Mouse (Mus musculus) neural tube, embryonic 13.5 days (tissue): ENCODE data around the gene Ferd3l. TPM values are rescaled to one million over a fixed set of nuclear protein-coding genes. Genes with fewer than 3 reads are reported as not detected.

Experiments used
- ATAC-seq: fragments of 200-750 bp; cut with Nextera tagmentation; 2 replicates; pipeline ENCODE4 v1.8.0; 2017; ENCODE audit warnings: low read depth, mild to moderate bottlenecking, moderate TSS enrichment, moderate library complexity
- H3K27ac ChIP-seq: fragments of 300-500 bp; sonication (generic); replicated peaks from 2 replicates; pipeline ENCODE4 v1.5.1; 2015; ENCODE audit warnings: moderate library complexity, mild to moderate bottlenecking, inconsistent platforms
- H3K27me3 ChIP-seq: fragments of 300-500 bp; sonication (generic); 2 replicates; pipeline ENCODE4 v1.6.1; 2015; ENCODE audit warnings: mild to moderate bottlenecking, inconsistent platforms
- H3K36me3 ChIP-seq: fragments of 300-500 bp; sonication (generic); 2 replicates; pipeline ENCODE4 v1.6.1; 2015; ENCODE audit warnings: mild to moderate bottlenecking, inconsistent platforms
- H3K4me1 ChIP-seq: fragments of 300-500 bp; sonication (generic); replicated peaks from 2 replicates; pipeline ENCODE4 v1.6.1; 2015; ENCODE audit warnings: inconsistent platforms
- H3K4me2 ChIP-seq: fragments of 300-500 bp; sonication (generic); 2 replicates; pipeline ENCODE4 v1.6.1; 2015; ENCODE audit warnings: inconsistent platforms, mild to moderate bottlenecking, moderate library complexity
- H3K4me3 ChIP-seq: fragments of 300-500 bp; sonication (generic); 2 replicates; pipeline ENCODE4 v1.5.1; 2015; ENCODE audit warnings: mild to moderate bottlenecking, inconsistent platforms
- H3K9ac ChIP-seq: fragments of 300-500 bp; sonication (generic); 2 replicates; pipeline ENCODE4 v1.6.1; 2015; ENCODE audit warnings: moderate library complexity, mild to moderate bottlenecking, inconsistent platforms
- H3K9me3 ChIP-seq: fragments of 300-500 bp; sonication (generic); 2 replicates; pipeline ENCODE4 v1.6.1; 2016; ENCODE audit warnings: inconsistent platforms
- WGBS: fragments of 180-500 bp; shearing (Covaris S2); methylation state at CpG from one replicate; pipeline ENCODE4 v1.1.7; 2015; 5-methylcytosine and 5-hydroxymethylcytosine counted together
- polyA plus RNA-seq: library from polyadenylated mRNA; unstranded; fragments of >200 nt; fragmentation: Nextera tagmentation; extraction: Ambion mirVana; gene quantifications from 2 replicates; pipeline ENCODE4 v1.2.1, GENCODE M21; 2015

Gene Ferd3l
- polyA plus RNA-seq, 1 experiment from 2014 or later, result 1.0 TPM

- H3K36me3 ChIP-seq, result no peaks in the 10 kb centered on the region
- no peaks in the 10 kb centered on the region for H3K9me3 ChIP-seq
- H3K4me1 ChIP-seq, result peaks cover 33% of the 10 kb centered on the region
- peak overlapping the region; percentile 47 for H3K4me3 ChIP-seq
- H3K9ac ChIP-seq, result peak overlapping the region; percentile 69
- under 1% methylated on average over 55 of the region's 56 CpGs for WGBS
- peaks cover 94% of the 10 kb centered on the region for H3K27me3 ChIP-seq
- H3K4me2 ChIP-seq, result peak overlapping the region; percentile 64
- peak overlapping the region; percentile 61 for H3K27ac ChIP-seq
- ATAC-seq, result peak; percentile 52
Measured at GRCm38 (mm10) chr12:33958241-33959194, 30.3 kb downstream of the Ferd3l start.

- H3K36me3 ChIP-seq, result no peaks in the 10 kb centered on the region
- H3K4me2 ChIP-seq, result peak overlapping the region; percentile 64
- peaks cover 95% of the 10 kb centered on the region for H3K27me3 ChIP-seq
- no peaks in the 10 kb centered on the region for H3K9me3 ChIP-seq
- H3K4me3 ChIP-seq, result peak overlapping the region; percentile 47
- under 1% methylated on average over 6 of the region's 6 CpGs for WGBS
- H3K27ac ChIP-seq, result 0 out of 2 replicates have a peak overlapping the region, but pooled peaks have one; percentile 61
- peak overlapping the region; percentile 69 for H3K9ac ChIP-seq
- H3K4me1 ChIP-seq, result peaks cover 33% of the 10 kb centered on the region
- ATAC-seq, result no peak
Measured at GRCm38 (mm10) chr12:33959206-33959605, 31.0 kb downstream of the Ferd3l start.

- Histone ChIP-seq H3K4me1 (peaks cover 33% of the 10 kb centered on the region), H3K27me3 (peaks cover 96% of the 10 kb centered on the region), H3K27ac (no peak overlapping the region), H3K9ac (no peak overlapping the region), H3K4me2 (no peak overlapping the region), H3K36me3 (no peaks in the 10 kb centered on the region), H3K4me3 (peak overlapping the region; percentile 10; the same call in 1 of the 2 replicates), H3K9me3 (no peaks in the 10 kb centered on the region)
- 3% methylated on average over 3 of the region's 3 CpGs for WGBS
- no peak for ATAC-seq
Measured at GRCm38 (mm10) chr12:33959846-33960245, 31.6 kb downstream of the Ferd3l start.

- Histone ChIP-seq H3K9ac (no peak overlapping the region), H3K9me3 (no peaks in the 10 kb centered on the region), H3K36me3 (no peaks in the 10 kb centered on the region), H3K27me3 (peaks cover 95% of the 10 kb centered on the region), H3K4me3 (no peak overlapping the region), H3K4me2 (peak overlapping the region; percentile 20; the same call in 1 of the 2 replicates), H3K27ac (no peak overlapping the region), H3K4me1 (peaks cover 27% of the 10 kb centered on the region)
- ATAC-seq, result no peak
- 9% methylated on average over 5 of the region's 5 CpGs for WGBS
Measured at GRCm38 (mm10) chr12:33961013-33961412, 32.8 kb downstream of the Ferd3l start.

GRCm38 (mm10) chr12:33962118-33962772 lies 34.0 kb downstream of the Ferd3l start:
- no peaks in the 10 kb centered on the region for H3K36me3 ChIP-seq
- H3K27me3 ChIP-seq, result peaks cover 95% of the 10 kb centered on the region
- H3K4me1 ChIP-seq, result peaks cover 32% of the 10 kb centered on the region
- H3K4me2 ChIP-seq, result peak overlapping the region; percentile 21
- no peak for ATAC-seq
- no peak overlapping the region for H3K9ac ChIP-seq
- WGBS, result 2% methylated on average over 17 of the region's 17 CpGs
- no peaks in the 10 kb centered on the region for H3K9me3 ChIP-seq
- no peak overlapping the region for H3K4me3 ChIP-seq
- H3K27ac ChIP-seq, result no peak overlapping the region

GRCm38 (mm10) chr12:33962773-33963130 lies 34.5 kb downstream of the Ferd3l start:
- H3K36me3 ChIP-seq, result no peaks in the 10 kb centered on the region
- H3K27ac ChIP-seq, result no peak overlapping the region
- no peak overlapping the region for H3K4me3 ChIP-seq
- peaks cover 32% of the 10 kb centered on the region for H3K4me1 ChIP-seq
- H3K9me3 ChIP-seq, result no peaks in the 10 kb centered on the region
- peak overlapping the region; percentile 21 for H3K4me2 ChIP-seq
- peaks cover 95% of the 10 kb centered on the region for H3K27me3 ChIP-seq
- no peak for ATAC-seq
- H3K9ac ChIP-seq, result no peak overlapping the region
- WGBS, result 4% methylated on average over 9 of the region's 9 CpGs

GRCm38 (mm10) chr12:33963671-33964369 lies 35.6 kb downstream of the Ferd3l start:
- Histone ChIP-seq H3K4me3 (no peak overlapping the region), H3K9me3 (no peaks in the 10 kb centered on the region), H3K36me3 (no peaks in the 10 kb centered on the region), H3K27ac (no peak overlapping the region), H3K4me1 (peaks cover 31% of the 10 kb centered on the region), H3K9ac (no peak overlapping the region), H3K27me3 (peaks cover 95% of the 10 kb centered on the region), H3K4me2 (no peak overlapping the region)
- no peak for ATAC-seq
- WGBS, result 3% methylated on average over 15 of the region's 15 CpGs

GRCm38 (mm10) chr12:33964427-33964826 lies 36.2 kb downstream of the Ferd3l start:
- no peaks in the 10 kb centered on the region for H3K36me3 ChIP-seq
- WGBS, result 10% methylated on average over 2 of the region's 2 CpGs
- no peaks in the 10 kb centered on the region for H3K9me3 ChIP-seq
- no peak overlapping the region for H3K4me2 ChIP-seq
- no peak overlapping the region for H3K27ac ChIP-seq
- ATAC-seq, result no peak
- H3K27me3 ChIP-seq, result peaks cover 95% of the 10 kb centered on the region
- H3K4me3 ChIP-seq, result no peak overlapping the region
- H3K9ac ChIP-seq, result no peak overlapping the region
- peaks cover 28% of the 10 kb centered on the region for H3K4me1 ChIP-seq

GRCm38 (mm10) chr12:33965661-33966360 lies 37.6 kb downstream of the Ferd3l start:
- no peak overlapping the region for H3K4me3 ChIP-seq
- no peak overlapping the region for H3K9ac ChIP-seq
- 3% methylated on average over 5 of the region's 5 CpGs for WGBS
- no peak overlapping the region for H3K27ac ChIP-seq
- H3K27me3 ChIP-seq, result peaks cover 98% of the 10 kb centered on the region
- no peaks in the 10 kb centered on the region for H3K9me3 ChIP-seq
- H3K36me3 ChIP-seq, result no peaks in the 10 kb centered on the region
- ATAC-seq, result no peak
- peaks cover 28% of the 10 kb centered on the region for H3K4me1 ChIP-seq
- H3K4me2 ChIP-seq, result no peak overlapping the region

- H3K4me3 ChIP-seq, result peak overlapping the region; percentile 10
- peaks cover 98% of the 10 kb centered on the region for H3K27me3 ChIP-seq
- WGBS, result under 1% methylated on average over 35 of the region's 35 CpGs
- H3K36me3 ChIP-seq, result no peaks in the 10 kb centered on the region
- no peak overlapping the region for H3K9ac ChIP-seq
- no peak overlapping the region for H3K27ac ChIP-seq
- peak overlapping the region; percentile 37 for H3K4me2 ChIP-seq
- peak; percentile 33; the same call in 1 of the 2 replicates for ATAC-seq
- H3K4me1 ChIP-seq, result peaks cover 28% of the 10 kb centered on the region
- H3K9me3 ChIP-seq, result no peaks in the 10 kb centered on the region
Measured at GRCm38 (mm10) chr12:33966490-33967415, 38.5 kb downstream of the Ferd3l start.
